Mouse (Mus musculus) heart, postnatal 0 days (tissue): ENCODE data around the gene 4930590J08Rik. TPM values are rescaled to one million over a fixed set of nuclear protein-coding genes. Genes with fewer than 3 reads are reported as not detected.

ENCODE experiments used
- ATAC-seq: fragments of 200-750 bp; cut with Nextera tagmentation; 2 replicates; pipeline ENCODE4 v1.8.0; 2017; ENCODE audit warnings: low read depth, moderate number of reproducible peaks, moderate library complexity; ENCODE audit not compliant: insufficient read depth
- DNase-seq: peaks from one replicate; pipeline ENCODE4 v3.0.0-alpha.2; 2016; ENCODE audit warnings: low spot score
- H3K27ac ChIP-seq: fragments of 300-500 bp; sonication (generic); 2 replicates; pipeline ENCODE4 v1.5.1; 2014; ENCODE audit warnings: low read depth, mild to moderate bottlenecking
- H3K27me3 ChIP-seq: fragments of 300-500 bp; sonication (generic); 2 replicates; pipeline ENCODE4 v1.6.1; 2014; ENCODE audit warnings: low read length, mixed read lengths; ENCODE audit not compliant: control insufficient read depth, insufficient read depth
- H3K36me3 ChIP-seq: fragments of 300-500 bp; sonication (generic); replicated peaks from 2 replicates; pipeline ENCODE4 v1.6.1; 2014; ENCODE audit warnings: low read length, mixed read lengths; ENCODE audit not compliant: control insufficient read depth, insufficient read depth
- H3K4me1 ChIP-seq: fragments of 300-500 bp; sonication (generic); 2 replicates; pipeline ENCODE4 v1.6.1; 2014; ENCODE audit warnings: antibody characterized with exemption; ENCODE audit not compliant: control insufficient read depth, insufficient read depth
- H3K4me2 ChIP-seq: fragments of 300-500 bp; sonication (generic); 2 replicates; pipeline ENCODE4 v1.6.1; 2014; ENCODE audit warnings: low read depth, mild to moderate bottlenecking, low read length, moderate library complexity
- H3K4me3 ChIP-seq: fragments of 300-500 bp; sonication (generic); 2 replicates; pipeline ENCODE4 v1.5.1; 2014; ENCODE audit warnings: low read depth, low read length
- H3K9ac ChIP-seq: fragments of 300-500 bp; sonication (generic); replicated peaks from 2 replicates; pipeline ENCODE4 v1.6.1; 2014; ENCODE audit warnings: low read depth, low read length, mixed read lengths
- H3K9me3 ChIP-seq: fragments of 300-500 bp; sonication (generic); replicated peaks from 2 replicates; pipeline ENCODE4 v1.6.1; 2016; ENCODE audit warnings: low read length; ENCODE audit not compliant: control insufficient read depth
- CTCF ChIP-seq: IDR thresholded peaks from 2 replicates; pipeline ENCODE4 v1.5.1; 2016; ENCODE audit warnings: antibody characterized with exemption, control low read depth, low read depth
- EP300 ChIP-seq: IDR thresholded peaks from 2 replicates; pipeline ENCODE4 v1.6.1; 2016; ENCODE audit warnings: antibody characterized with exemption, low read depth
- WGBS: fragments of 180-500 bp; shearing (Covaris S2); extraction: QIAGEN DNeasy Blood & Tissue Kit; methylation state at CpG from one replicate; pipeline ENCODE4 v1.1.7; 2014; 5-methylcytosine and 5-hydroxymethylcytosine counted together
- polyA plus RNA-seq: library from polyadenylated mRNA; unstranded; fragments of >200 nt; fragmentation: Nextera tagmentation; extraction: Ambion mirVana; gene quantifications from 2 replicates; pipeline ENCODE4 v1.2.1, GENCODE M21; 2015
- total RNA-seq: library from RNA; depleted of rRNA; stranded (reverse); fragments of >200 nt; gene quantifications from 2 replicates; pipeline ENCODE4 v1.2.3, GENCODE M21; 2014; ENCODE audit warnings: low replicate concordance; rRNA removed

Gene 4930590J08Rik
- total and polyA plus RNA-seq, 2 experiments from 2014 or later, result 0.11 to 1.1 TPM

DNA sequence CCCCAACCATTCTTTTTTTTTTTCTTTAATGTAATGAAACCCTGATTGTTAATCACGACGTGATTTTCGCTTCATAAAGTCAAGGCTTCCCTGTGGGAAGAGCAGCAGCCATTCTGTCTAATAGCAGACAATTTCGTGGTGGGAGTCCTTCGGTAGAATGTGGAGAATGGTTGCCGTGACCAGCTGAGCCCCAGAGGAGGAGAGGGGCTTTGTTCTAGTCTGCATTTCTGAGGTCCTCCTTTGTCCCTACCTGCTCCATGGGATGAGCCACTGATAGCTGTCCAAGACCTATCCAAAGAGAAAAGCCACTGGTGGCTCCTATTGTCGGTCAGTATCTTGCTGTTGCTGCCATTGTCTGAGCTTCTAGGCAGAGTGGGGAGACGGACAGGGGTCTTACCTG, 93.5 kb downstream of the 4930590J08Rik start:
- DNase-seq (no peak), ATAC-seq (no peak)
- H3K4me2 ChIP-seq, result no peak overlapping the region
- H3K36me3 ChIP-seq, result no peaks in the 10 kb centered on the region
- H3K4me3 ChIP-seq, result no peak overlapping the region
- H3K27ac ChIP-seq, result no peak overlapping the region
- H3K9ac ChIP-seq, result no peak overlapping the region
- H3K9me3 ChIP-seq, result no peaks in the 10 kb centered on the region
- WGBS, result 87% methylated on average over 8 of the region's 8 CpGs
- H3K4me1 ChIP-seq, result no peaks in the 10 kb centered on the region
- TF ChIP-seq CTCF (no peak), EP300 (no peak)
- no peaks in the 10 kb centered on the region; the same call in 1 of the 2 replicates for H3K27me3 ChIP-seq

Other genes starting within 250 kb of the 4930590J08Rik start
- 95.3 and 149 TPM in 2 replicates for gene Slc6a6, start 218.8 kb upstream of the 4930590J08Rik start, total RNA-seq
- gene Slc6a6, start 218.8 kb upstream of the 4930590J08Rik start, polyA plus RNA-seq, result 87.4 and 116 TPM in 2 replicates
- gene Grip2, start 75.6 kb upstream of the 4930590J08Rik start, total RNA-seq, result 6.4 and 14.7 TPM in 2 replicates
- gene Grip2, start 75.6 kb upstream of the 4930590J08Rik start, polyA plus RNA-seq, result 7.4 and 7.6 TPM in 2 replicates
- 4.5 and 11.3 TPM in 2 replicates for gene Ccdc174, start 24.8 kb upstream of the 4930590J08Rik start, total RNA-seq
- gene Ccdc174, start 24.8 kb upstream of the 4930590J08Rik start, polyA plus RNA-seq, result 22.8 and 23.4 TPM in 2 replicates
- gene Fgd5, start 76.1 kb downstream of the 4930590J08Rik start, total RNA-seq, result 12.9 and 13.3 TPM in 2 replicates
- gene Fgd5, start 76.1 kb downstream of the 4930590J08Rik start, polyA plus RNA-seq, result 7.7 and 8.1 TPM in 2 replicates
- gene Nr2c2, start 188.6 kb downstream of the 4930590J08Rik start, total RNA-seq, result 47.0 and 48.9 TPM in 2 replicates
- gene Nr2c2, start 188.6 kb downstream of the 4930590J08Rik start, polyA plus RNA-seq, result 7.4 and 8.0 TPM in 2 replicates